Mouse (Mus musculus) CD4-positive, CD25-positive, alpha-beta regulatory T cell, adult 2 months (primary cell): ENCODE results near the gene Gm6370.
"Not testable (repeated sequence)": the region's sequence is repeated elsewhere in the genome, so short reads cannot be mapped to it uniquely, and the experiment has no call there.

ENCODE experiments used
- DNase-seq: peaks from one replicate; pipeline ENCODE4 v3.0.0-alpha.2; 2012; ENCODE audit warnings: low read depth, low spot score

Gm6370 gene

DNA sequence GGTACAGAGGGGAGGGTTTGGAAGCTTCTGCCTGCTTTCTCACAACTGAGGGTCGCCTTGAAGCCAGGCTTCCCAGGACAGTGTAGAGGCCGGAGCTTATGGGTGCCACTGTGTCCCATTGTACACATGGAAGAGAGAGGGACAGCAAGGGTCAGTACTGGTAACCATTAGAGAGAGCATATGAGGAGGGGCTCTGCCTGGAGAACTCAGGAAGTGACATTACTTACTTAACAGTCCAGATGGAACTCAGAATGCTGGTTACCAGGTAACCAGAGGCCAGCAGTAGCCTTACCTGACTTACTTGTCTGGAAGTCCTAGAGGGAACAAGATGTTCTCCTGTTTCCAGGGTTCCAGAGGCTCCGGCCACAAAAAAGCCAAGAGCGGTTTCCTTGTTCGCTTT is at the start of gene Gm6370:
Gm6370 (plus strand) TSS at position 301 of the 400 bp plus-strand sequence.
- DNase-seq = not testable (repeated sequence)

DNA sequence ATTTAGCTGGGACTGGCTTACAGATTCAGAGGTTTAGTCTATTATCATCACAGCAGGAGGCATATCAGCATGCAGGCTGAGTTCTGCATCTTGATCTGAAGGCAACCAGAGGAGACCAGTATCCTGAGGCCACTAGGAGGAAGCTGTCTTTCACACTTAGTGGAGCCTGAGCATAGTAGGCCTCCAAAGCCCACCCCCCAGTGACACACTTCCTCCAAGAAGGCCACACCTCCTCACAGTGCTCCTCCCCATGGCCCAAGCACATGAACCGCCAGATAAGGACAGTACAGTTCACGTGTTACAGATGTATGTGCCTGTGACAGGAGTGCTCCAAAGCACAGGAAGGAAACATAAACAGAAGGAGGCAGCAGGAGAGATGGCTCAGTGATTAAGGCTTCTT is 48.4 kb upstream of the Gm6370 start:
- DNase-seq = no peak

DNA sequence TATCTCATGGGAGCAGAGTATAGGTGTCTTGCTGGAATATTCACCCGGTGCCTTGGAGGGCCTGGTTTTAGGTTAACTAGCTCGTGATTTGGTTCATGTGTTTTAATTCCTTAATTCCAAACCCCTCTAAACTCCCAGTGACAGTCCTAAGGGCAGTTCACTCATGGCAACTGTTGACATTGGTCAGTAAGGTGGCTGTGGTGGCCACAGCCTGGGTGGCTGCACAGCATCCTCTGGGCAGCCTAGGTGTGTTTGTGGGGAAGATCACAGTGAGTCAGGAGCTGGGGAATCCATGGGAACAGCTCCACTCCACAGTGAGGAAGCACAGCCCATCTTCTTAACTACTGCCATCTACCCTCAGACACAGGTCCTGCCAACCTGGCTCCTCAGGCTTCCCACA is 44.5 kb upstream of the Gm6370 start:
- no peak for DNase-seq

DNA sequence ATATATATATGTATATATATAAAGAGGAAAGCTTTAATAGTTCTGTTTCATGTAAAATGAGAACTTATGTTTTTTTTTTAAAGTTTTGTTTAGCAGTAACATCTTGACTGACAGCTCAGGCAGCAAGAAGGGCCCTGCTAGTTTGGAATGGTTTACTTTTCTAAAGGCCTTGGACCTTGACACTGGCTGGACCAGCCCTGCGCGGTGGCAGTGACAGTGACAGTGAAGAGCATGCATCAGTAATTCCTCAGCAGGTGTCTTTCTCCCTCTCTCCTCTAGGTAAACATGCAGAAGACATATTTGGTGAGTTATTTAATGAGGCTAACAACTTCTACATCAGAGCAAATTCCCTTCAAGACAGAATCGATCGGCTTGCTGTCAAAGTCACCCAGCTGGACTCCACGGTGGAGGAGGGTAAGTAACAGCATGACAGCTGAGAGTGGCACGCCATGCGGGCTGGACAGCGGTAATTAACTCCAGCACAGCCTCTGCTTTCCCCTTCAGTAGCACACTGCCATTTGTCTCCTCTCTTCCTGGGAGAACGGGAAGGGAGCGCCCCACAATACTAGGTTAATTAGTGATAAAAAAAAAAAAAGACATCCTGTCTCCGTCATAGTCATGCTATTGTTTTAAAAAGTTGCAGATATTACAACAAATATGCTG is 39.4 kb upstream of the Gm6370 start:
- no peak for DNase-seq

DNA sequence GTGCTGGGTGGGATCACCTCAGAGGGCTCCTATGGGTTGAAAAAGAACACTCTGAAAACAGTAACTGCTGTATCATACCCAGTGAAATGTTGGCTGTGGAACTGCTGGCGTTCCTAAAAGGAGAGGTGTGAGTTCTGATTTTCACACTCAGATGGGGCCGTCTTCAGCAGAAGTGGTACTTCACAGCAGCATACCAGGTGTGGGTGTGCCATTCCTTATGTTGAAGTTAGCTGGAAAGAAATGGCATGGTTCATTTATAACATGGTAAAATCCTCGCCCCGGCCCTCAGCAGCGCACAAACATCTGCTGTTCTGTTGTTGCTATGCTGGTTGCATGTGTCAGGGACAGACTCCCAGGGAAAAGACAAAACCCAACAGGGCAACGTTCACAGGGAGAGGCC is 37.6 kb upstream of the Gm6370 start:
- DNase-seq = no peak

DNA sequence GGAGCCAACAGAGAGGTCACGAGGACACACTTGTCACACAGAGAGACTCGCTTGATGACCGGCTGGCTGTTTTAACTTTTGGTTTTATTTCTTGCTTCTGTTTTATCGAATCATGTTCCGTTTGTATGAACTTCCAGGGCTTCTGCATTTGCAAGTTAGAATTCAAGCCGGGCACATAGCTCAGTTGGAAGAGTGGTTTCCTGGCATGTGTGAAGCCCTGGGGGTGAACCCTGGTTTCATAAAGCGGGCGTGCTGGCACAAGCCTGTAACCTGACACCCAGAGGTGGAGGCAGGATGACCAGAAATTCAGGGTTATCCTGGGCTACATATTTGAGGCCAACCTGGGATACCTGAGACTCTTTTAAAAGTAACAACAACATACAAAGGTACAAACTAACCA is 29.6 kb upstream of the Gm6370 start:
- DNase-seq = no peak

DNA sequence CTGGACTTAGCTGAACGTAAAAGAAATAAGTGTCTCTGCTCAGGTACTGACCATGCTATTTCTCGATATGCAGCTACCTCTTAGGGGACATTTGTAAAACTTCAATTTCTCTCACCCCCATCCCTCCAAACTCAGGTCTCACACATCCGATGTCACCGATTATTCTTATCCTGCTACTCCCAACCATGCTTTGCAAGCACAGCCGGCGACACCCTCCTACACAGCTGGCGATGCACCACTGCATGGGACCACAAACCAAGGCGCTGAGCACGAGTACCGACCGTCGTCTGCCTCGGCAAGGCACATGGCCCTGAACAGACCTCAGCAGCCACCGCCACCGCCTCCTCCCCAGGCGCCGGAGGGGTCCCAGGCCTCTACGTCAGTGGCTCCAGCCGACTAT is 24.5 kb upstream of the Gm6370 start:
- no peak for DNase-seq

DNA sequence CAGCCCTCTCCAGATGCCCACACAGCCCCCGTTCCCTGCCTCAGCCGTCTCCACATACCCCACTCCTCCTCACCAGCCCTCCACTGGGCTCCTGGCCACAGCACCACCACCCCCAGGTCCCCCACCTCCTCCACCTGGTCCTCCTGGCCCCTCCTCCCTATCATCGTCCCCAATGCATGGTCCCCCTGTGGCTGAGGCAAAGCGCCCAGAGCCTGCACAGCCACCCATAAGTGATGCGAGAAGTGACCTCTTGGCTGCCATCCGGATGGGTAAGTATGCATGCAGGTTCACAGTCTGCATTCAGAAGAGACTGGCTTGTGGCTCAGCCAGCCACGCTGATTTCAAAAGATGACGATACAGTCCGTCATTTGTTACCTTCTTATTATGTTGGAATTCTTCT is 22.9 kb upstream of the Gm6370 start:
- DNase-seq = no peak

DNA sequence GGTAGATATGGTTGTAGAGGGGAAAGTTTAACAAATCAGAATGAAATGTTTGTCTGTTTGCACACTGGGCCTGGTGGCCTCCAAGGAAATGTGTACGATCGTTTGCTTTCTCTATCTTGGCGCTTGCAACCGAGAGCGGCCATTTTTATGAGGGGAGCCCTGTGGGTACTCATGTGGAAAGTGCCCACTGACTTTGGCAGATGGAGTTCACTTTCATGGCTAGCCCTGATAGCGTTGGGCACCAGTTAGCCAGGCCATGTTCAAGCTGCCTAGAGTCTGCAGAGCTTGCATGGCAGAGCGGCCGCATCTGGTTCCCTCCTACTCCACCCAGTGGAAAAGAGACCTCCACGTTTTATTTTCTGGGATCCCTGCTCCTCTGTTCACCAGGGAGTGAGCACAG is 20.3 kb upstream of the Gm6370 start:
- DNase-seq = no peak

DNA sequence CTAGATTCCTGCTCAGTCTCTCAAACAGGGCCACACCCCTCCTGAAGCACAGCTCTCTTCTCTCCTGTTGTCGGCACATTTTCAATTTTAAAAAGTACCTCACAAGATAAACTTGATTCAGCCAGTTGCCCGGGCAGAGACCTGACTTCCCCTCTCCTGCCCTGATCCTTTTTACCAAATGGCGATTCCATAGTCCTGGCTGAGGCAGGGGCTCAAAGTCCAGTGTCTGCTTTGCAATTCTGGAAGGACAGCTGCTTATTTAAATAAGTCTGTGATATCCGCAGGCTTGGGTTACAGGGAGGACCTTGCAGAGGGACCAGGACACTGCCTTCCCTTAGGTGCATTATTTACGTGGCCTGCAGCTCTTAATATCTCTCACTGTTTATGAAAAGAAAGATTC is 19.9 kb upstream of the Gm6370 start:
- DNase-seq = no peak

DNA sequence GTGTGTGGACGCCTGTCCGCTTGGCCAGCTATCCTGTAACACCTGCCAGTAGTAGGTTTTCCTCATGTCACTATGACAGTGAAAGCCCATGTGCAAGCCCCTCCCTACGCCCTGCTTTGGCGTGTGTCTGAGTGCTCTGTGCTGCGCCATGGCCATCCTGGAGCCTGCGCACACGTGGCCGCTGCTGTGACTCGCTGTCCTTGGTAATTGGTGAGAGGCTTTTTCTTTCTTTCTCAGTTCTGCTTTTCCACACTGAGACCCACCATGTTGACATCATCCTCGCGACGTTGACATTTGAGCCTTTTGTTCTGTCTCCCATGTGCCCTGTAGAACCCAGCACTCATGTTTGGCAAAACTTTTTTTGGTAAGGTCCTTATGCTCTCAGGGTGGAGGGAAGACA is 19.3 kb upstream of the Gm6370 start:
- DNase-seq = no peak

DNA sequence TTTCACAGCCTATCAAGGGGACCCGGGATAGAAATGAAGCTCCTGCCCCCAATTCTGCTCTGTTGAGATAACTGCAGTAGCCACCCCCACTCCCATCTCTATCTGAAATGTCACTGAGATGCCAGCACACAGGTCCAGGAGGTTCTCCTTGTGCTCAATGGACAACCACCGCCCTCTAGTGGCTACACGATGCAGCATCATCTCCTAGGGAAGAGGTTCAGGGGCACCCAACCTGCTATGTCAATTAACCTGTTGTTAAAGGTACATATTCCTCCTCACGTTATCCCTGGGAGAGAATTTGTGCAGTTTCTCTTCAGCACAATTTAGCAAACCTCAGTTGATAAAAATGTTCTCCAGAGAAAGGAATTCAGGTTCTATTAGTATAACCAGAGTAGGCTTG is 11.6 kb upstream of the Gm6370 start:
- DNase-seq = not testable (repeated sequence)

DNA sequence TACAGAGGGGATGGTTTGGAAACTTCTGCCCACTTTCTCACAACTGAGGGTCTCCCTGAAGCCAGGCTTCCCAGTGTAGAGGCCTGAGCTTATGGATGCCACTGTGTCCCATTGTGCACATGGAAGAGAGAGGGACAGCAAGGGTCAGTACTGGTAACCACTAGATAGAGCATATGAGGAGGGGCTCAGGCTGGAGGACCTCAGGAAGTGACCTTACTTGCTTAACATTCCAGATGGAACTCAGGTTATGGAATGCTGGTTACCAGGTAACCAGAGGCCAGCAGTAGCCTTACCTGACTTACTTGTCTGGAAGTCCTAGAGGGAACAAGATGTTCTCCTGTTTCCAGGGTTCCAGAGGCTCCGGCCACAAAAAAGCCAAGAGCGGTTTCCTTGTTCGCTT is 9.5 kb upstream of the Gm6370 start, which contains the start of gene Gm6408:
Gm6408 (plus strand) TSS at position 301 of the 400 bp plus-strand sequence.
- not testable (repeated sequence) for DNase-seq

DNA sequence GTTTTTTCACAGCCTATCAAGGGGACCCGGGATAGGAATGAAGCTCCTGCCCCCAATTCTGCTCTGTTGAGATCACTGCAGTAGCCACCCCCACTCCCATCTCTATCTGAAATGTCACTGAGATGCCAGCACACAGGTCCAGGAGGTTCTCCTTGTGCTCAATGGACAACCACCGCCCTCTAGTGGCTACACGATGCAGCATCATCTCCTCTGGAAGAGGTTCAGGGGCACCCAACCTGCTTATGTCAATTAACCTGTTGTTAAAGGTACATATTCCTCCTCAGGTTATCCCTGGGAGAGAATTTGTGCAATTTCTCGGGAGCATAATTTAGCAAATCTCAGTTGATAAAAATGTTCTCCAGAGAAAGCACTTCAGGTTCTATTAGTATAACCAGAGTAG is 2.2 kb upstream of the Gm6370 start:
- not testable (repeated sequence) for DNase-seq

DNA sequence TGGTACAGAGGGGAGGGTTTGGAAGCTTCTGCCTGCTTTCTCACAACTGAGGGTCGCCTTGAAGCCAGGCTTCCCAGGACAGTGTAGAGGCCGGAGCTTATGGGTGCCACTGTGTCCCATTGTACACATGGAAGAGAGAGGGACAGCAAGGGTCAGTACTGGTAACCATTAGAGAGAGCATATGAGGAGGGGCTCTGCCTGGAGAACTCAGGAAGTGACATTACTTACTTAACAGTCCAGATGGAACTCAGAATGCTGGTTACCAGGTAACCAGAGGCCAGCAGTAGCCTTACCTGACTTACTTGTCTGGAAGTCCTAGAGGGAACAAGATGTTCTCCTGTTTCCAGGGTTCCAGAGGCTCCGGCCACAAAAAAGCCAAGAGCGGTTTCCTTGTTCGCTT is 10.9 kb downstream of the Gm6370 start, which contains the start of gene 4930449I24Rik:
4930449I24Rik (plus strand) TSS at position 301 of the 400 bp plus-strand sequence.
- DNase-seq = not testable (repeated sequence)

DNA sequence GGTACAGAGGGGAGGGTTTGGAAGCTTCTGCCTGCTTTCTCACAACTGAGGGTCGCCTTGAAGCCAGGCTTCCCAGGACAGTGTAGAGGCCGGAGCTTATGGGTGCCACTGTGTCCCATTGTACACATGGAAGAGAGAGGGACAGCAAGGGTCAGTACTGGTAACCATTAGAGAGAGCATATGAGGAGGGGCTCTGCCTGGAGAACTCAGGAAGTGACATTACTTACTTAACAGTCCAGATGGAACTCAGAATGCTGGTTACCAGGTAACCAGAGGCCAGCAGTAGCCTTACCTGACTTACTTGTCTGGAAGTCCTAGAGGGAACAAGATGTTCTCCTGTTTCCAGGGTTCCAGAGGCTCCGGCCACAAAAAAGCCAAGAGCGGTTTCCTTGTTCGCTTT is 22.7 kb downstream of the Gm6370 start, which contains the start of gene Gm3402:
Gm3402 (plus strand) TSS at position 301 of the 400 bp plus-strand sequence.
- not testable (repeated sequence) for DNase-seq

DNA sequence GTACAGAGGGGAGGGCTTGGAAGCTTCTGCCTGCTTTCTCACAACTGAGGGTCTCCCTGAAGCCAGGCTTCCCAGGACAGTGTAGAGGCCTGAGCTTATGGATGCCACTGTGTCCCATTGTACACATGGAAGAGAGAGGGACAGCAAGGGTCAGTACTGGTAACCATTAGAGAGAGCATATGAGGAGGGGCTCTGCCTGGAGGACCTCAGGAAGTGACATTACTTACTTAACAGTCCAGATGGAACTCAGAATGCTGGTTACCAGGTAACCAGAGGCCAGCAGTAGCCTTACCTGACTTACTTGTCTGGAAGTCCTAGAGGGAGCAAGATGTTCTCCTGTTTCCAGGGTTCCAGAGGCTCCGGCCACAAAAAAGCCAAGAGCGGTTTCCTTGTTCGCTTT is 34.3 kb downstream of the Gm6370 start, which contains the start of gene Gm3404:
Gm3404 (plus strand) TSS at position 301 of the 400 bp plus-strand sequence.
- DNase-seq = not testable (repeated sequence)

DNA sequence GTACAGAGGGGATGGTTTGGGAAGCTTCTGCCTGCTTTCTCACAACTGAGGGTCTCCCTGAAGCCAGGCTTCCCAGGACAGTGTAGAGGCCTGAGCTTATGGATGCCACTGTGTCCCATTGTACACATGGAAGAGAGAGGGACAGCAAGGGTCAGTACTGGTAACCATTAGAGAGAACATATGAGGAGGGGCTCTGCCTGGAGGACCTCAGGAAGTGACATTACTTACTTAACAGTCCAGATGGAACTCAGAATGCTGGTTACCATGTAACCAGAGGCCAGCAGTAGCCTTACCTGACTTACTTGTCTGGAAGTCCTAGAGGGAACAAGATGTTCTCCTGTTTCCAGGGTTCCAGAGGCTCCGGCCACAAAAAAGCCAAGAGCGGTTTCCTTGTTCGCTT is 46.2 kb downstream of the Gm6370 start, which contains the start of gene Gm3409:
Gm3409 (plus strand) TSS at position 301 of the 400 bp plus-strand sequence.
- not testable (repeated sequence) for DNase-seq
